Mouse (Mus musculus) forebrain, embryonic 12.5 days (tissue): ENCODE results near the gene Erv3. TPM values are rescaled to one million over a fixed set of nuclear protein-coding genes. Genes with fewer than 3 reads are reported as not detected.

ENCODE experiments used
- ATAC-seq: fragments of 200-750 bp; cut with Nextera tagmentation; 2 replicates; pipeline ENCODE4 v1.8.0; 2017; ENCODE audit warnings: moderate TSS enrichment; ENCODE audit not compliant: low FRiP score
- H3K27ac ChIP-seq: fragments of 300-500 bp; sonication (generic); 2 replicates; pipeline ENCODE4 v1.5.1; 2016; ENCODE audit warnings: mild to moderate bottlenecking
- H3K27me3 ChIP-seq: fragments of 300-500 bp; sonication (generic); 2 replicates; pipeline ENCODE4 v1.6.1; 2016; ENCODE audit warnings: mild to moderate bottlenecking
- H3K36me3 ChIP-seq: fragments of 300-500 bp; sonication (generic); replicated peaks from 2 replicates; pipeline ENCODE4 v1.6.1; 2016; ENCODE audit warnings: mild to moderate bottlenecking
- H3K4me1 ChIP-seq: fragments of 300-500 bp; sonication (generic); 2 replicates; pipeline ENCODE4 v1.6.1; 2016
- H3K4me2 ChIP-seq: fragments of 300-500 bp; sonication (generic); 2 replicates; pipeline ENCODE4 v1.6.1; 2016; ENCODE audit warnings: mild to moderate bottlenecking, moderate library complexity
- H3K4me3 ChIP-seq: fragments of 300-500 bp; sonication (generic); replicated peaks from 2 replicates; pipeline ENCODE4 v1.5.1; 2016; ENCODE audit warnings: mild to moderate bottlenecking
- H3K9ac ChIP-seq: fragments of 300-500 bp; sonication (generic); 2 replicates; pipeline ENCODE4 v1.6.1; 2016; ENCODE audit warnings: mild to moderate bottlenecking
- H3K9me3 ChIP-seq: fragments of 300-500 bp; sonication (generic); 2 replicates; pipeline ENCODE4 v1.6.1; 2016
- WGBS: fragments of 180-500 bp; shearing (Covaris S2); methylation state at CpG from one replicate; pipeline ENCODE4 v1.1.7; 2016; 5-methylcytosine and 5-hydroxymethylcytosine counted together
- polyA plus RNA-seq: library from polyadenylated mRNA; unstranded; fragments of >200 nt; fragmentation: Nextera tagmentation; extraction: Ambion mirVana; gene quantifications from 2 replicates; pipeline ENCODE4 v1.2.1, GENCODE M21; 2016

The Erv3 gene
- polyA plus RNA-seq, 1 experiment from 2014 or later = not detected

DNA sequence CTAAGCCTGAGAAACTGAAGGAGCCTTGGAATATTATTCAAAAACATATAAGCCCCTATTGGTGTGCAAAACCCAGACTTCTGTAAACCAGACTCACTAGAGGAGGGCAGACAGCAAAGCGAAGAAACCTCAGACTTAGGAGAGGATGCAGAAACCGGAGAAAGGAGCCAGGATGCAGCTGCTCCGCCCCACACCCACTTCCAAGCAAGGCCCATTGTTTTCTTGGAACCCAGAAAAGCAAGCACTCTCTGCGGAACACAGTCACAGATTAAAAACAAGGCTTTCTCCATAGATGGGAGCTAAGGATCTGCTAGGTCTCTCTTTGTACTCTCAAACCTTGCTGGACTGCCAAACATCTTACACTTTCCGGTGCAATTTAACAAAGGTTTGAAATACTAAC lies 33.0 kb upstream of the Erv3 start:
- Histone ChIP-seq H3K4me3 (no peak overlapping the region), H3K27me3 (no peaks in the 10 kb centered on the region), H3K36me3 (no peaks in the 10 kb centered on the region), H3K9ac (no peak overlapping the region), H3K27ac (no peak overlapping the region), H3K4me2 (no peak overlapping the region), H3K9me3 (no peaks in the 10 kb centered on the region), H3K4me1 (peaks cover 25% of the 10 kb centered on the region)
- no peak for ATAC-seq
- 25% methylated on average over 5 of the region's 5 CpGs for WGBS

DNA sequence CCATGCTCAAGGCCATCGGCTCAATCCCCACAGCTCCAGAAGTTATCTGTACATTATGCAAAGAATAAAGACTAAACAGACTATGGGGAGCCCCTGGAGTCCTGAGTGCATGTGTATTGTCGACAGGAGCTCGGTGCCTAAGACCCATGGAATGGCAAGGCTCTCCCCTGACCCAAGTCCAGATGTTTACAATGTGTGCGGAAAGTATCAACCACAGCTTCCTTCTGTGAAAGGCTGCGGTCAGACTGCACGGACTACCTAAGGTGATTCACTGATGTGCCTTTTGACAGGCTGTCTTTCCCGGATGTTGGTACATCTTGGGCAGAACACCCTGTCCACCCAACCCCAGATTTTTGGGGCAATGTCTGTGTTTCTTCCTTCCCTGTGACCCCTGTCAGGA lies 28.7 kb upstream of the Erv3 start:
- Histone ChIP-seq H3K9ac (no peak overlapping the region), H3K4me3 (no peak overlapping the region), H3K4me2 (no peak overlapping the region), H3K27me3 (no peaks in the 10 kb centered on the region), H3K4me1 (peaks cover 30% of the 10 kb centered on the region), H3K36me3 (no peaks in the 10 kb centered on the region), H3K9me3 (no peaks in the 10 kb centered on the region), H3K27ac (no peak overlapping the region)
- ATAC-seq = no peak
- 76% methylated on average over 7 of the region's 7 CpGs for WGBS

DNA sequence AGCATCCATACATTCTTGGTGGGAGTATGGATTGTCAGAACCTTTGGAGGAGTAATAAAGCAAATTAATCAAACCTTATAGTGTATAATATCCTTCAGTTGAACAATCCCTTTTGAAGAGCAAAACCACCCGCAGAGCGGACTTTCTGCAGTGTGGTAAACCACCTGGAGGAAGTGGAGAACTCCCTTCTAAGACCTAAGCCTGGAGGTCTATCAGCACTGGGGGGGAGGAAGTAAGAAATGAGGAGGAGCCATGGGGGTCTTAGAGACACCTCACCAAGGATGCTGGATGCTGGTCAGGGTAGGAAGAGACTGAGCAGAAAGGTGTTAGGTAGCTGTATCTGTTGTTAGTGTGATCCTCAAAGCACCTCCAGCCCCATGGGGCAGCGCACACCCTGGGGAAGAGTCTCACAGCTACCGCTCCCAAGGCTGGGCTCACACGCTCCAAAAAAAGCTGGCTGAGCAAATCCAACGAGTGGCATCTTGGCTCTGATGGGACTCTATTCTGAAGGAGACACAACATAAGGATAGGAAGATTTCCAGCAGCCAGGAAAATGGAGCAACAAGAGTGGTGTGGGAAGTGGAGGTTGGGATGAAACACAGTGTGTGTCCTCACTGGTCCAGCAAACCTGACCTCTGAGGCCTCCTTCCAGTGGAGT lies 27.1 kb upstream of the Erv3 start:
- no peak overlapping the region for H3K4me2 ChIP-seq
- 93% methylated on average over 6 of the region's 6 CpGs for WGBS
- H3K4me3 ChIP-seq = no peak overlapping the region
- H3K4me1 ChIP-seq = peaks cover 24% of the 10 kb centered on the region
- no peaks in the 10 kb centered on the region for H3K27me3 ChIP-seq
- H3K27ac ChIP-seq = no peak overlapping the region
- no peak overlapping the region for H3K9ac ChIP-seq
- H3K36me3 ChIP-seq = no peaks in the 10 kb centered on the region
- no peaks in the 10 kb centered on the region for H3K9me3 ChIP-seq
- no peak for ATAC-seq

DNA sequence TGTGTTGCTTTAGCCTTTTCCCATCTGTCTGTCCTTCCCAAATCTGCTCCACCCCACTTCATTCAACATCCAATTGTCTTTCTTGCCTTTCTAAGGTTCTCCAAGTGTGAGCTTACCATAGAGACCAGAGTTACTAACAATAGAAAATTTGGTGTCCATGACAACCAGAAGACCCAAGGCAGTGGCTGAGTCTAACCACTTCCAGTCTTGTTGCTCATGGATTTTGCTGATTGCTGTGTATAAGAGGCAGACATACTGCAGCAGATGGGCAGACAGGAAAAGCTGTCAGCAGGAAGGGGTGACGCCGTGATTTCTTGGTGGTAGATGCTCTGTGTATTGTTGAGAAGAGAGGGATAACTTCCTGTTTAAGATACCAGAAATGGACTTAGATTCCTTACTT lies 23.6 kb upstream of the Erv3 start:
- Histone ChIP-seq H3K36me3 (no peaks in the 10 kb centered on the region), H3K4me3 (no peak overlapping the region), H3K9ac (no peak overlapping the region), H3K27ac (no peak overlapping the region), H3K27me3 (no peaks in the 10 kb centered on the region), H3K4me2 (no peak overlapping the region), H3K9me3 (no peaks in the 10 kb centered on the region), H3K4me1 (peaks cover 12% of the 10 kb centered on the region)
- 76% methylated on average over 2 of the region's 2 CpGs for WGBS
- ATAC-seq = no peak

DNA sequence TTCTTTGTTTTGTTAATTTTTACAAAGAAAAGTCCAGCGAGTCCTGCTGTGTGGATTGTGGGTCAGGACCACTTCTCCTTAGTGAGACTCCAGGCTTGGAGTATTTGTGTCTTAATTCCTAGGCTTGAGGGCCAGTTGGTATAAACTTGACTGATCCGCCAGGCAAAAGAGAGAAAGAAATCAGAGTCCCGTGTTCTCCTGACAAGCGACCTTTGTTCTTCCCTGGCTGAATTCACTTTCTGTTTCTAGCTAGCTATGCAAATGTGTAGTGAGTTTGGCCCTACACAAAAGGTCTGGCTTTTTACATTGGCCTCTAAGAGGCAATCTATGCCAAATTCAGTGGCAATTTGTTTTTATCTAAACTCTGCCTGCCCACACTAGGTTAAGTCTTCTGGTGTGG lies 22.2 kb upstream of the Erv3 start:
- Histone ChIP-seq H3K4me2 (no peak overlapping the region), H3K9ac (no peak overlapping the region), H3K9me3 (no peaks in the 10 kb centered on the region), H3K4me1 (peaks cover 12% of the 10 kb centered on the region), H3K4me3 (no peak overlapping the region), H3K27ac (no peak overlapping the region), H3K36me3 (no peaks in the 10 kb centered on the region), H3K27me3 (no peaks in the 10 kb centered on the region)
- 54% methylated on average over 4 of the region's 4 CpGs for WGBS
- ATAC-seq = no peak

DNA sequence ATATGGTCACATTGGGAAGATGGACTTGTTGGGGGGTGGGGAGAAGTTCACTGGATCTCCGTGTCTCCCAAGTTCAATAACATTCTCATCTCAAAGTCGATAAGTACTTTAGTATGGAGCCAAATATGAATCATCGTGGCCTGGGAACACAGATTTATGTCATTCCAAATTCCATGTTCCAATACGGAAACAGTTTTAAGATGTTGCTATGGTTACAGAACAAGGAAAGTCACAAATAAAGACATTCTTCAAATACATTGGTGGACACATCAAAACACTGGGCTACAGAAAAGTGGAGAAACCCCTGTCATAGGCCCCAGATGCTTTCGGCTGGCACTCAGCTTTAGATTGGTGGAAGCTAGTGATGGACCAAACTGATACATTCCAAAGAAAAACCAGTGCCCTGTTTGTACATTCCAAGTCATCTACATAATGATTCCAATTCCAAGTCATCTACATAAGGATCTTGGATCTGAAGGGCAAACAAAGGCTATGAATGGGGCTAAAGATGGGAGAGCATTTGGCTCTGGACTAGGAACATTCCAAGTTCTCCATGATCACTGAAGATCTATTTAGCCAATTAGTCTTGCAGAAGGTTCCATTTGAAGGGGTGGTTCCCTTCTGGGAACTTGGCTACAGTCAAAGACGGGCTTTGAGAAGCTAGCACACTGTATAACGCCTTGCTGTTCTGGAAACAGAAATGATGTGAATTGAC lies 17.2 kb upstream of the Erv3 start:
- H3K36me3 ChIP-seq = no peaks in the 10 kb centered on the region
- H3K4me3 ChIP-seq = no peak overlapping the region
- no peaks in the 10 kb centered on the region for H3K9me3 ChIP-seq
- H3K9ac ChIP-seq = no peak overlapping the region
- H3K27me3 ChIP-seq = no peaks in the 10 kb centered on the region
- WGBS = 94% methylated on average over 7 of the region's 7 CpGs
- H3K27ac ChIP-seq = no peak overlapping the region
- no peak for ATAC-seq
- H3K4me2 ChIP-seq = no peak overlapping the region
- H3K4me1 ChIP-seq = no peaks in the 10 kb centered on the region

DNA sequence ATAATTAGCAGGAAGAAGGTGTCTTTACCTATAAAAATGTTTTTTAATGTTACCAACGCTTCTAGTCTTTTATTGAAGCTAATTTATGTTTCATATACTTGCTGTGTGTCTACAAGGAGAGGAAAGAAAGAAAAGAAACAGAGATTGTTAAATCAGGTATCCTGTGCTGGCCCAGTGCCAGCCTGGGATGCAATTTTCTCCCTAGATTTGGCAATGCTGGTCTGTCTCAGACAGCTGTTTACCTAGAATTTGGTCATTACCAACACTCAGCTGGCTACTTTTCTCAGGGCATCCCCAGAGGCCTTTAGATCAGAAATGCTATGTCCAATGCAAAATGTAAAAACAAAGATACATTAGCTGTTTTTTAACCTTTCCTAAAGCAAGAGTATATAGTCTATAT lies 13.8 kb upstream of the Erv3 start:
- Histone ChIP-seq H3K9me3 (no peaks in the 10 kb centered on the region), H3K4me1 (no peaks in the 10 kb centered on the region), H3K27me3 (no peaks in the 10 kb centered on the region), H3K36me3 (no peaks in the 10 kb centered on the region), H3K4me3 (no peak overlapping the region), H3K9ac (no peak overlapping the region), H3K27ac (no peak overlapping the region), H3K4me2 (no peak overlapping the region)
- no peak for ATAC-seq
- 82% methylated on average over 1 of the region's 1 CpGs for WGBS

DNA sequence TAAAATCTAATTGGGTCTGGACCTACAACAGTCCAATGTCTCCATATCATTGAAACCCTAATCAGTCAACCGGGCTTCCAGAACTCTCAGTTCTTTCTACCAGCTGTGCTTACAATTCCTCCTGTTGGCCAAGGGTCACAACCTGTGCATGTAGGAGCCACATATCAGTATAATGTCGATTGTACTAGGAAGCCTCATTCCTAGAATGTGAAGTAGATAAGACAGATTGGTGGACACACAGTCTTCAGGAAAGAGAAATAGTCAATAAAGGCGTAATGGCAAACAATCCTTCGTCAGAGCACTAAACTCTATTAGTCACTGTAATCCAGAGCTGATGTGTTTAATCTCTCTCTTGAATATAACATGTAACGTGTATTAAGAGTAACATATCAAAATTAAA lies 9.4 kb upstream of the Erv3 start:
- 93% methylated on average over 5 of the region's 5 CpGs for WGBS
- no peak overlapping the region for H3K27ac ChIP-seq
- H3K27me3 ChIP-seq = no peaks in the 10 kb centered on the region
- ATAC-seq = no peak
- H3K4me3 ChIP-seq = no peak overlapping the region
- H3K36me3 ChIP-seq = no peaks in the 10 kb centered on the region
- H3K4me1 ChIP-seq = peaks cover 7% of the 10 kb centered on the region; the same call in 1 of the 2 replicates
- no peak overlapping the region for H3K4me2 ChIP-seq
- no peak overlapping the region for H3K9ac ChIP-seq
- no peaks in the 10 kb centered on the region for H3K9me3 ChIP-seq

DNA sequence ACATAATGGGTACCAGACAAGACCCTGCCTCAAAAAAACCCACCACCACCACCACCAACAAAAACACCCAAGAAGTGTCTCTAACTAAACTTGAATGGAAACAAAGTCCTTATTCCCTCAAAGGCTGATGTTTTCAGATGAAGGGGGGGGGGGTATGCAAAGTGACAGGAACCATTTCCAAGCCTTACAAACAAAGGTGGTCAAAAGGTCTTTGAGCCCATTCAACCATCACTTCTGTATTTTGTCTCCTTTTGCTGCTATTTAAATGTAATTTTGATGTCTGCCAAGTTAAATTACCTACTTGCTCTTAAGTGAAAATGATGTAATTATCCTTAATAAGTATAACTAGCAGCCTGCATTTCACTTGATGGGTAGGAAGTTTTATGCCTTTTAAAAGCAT lies 7.1 kb upstream of the Erv3 start:
- no peaks in the 10 kb centered on the region for H3K9me3 ChIP-seq
- H3K4me2 ChIP-seq = no peak overlapping the region
- H3K4me1 ChIP-seq = peaks cover 17% of the 10 kb centered on the region
- H3K27ac ChIP-seq = no peak overlapping the region
- no peak overlapping the region for H3K9ac ChIP-seq
- no peaks in the 10 kb centered on the region for H3K27me3 ChIP-seq
- no peak overlapping the region for H3K4me3 ChIP-seq
- no peak for ATAC-seq
- H3K36me3 ChIP-seq = no peaks in the 10 kb centered on the region

DNA sequence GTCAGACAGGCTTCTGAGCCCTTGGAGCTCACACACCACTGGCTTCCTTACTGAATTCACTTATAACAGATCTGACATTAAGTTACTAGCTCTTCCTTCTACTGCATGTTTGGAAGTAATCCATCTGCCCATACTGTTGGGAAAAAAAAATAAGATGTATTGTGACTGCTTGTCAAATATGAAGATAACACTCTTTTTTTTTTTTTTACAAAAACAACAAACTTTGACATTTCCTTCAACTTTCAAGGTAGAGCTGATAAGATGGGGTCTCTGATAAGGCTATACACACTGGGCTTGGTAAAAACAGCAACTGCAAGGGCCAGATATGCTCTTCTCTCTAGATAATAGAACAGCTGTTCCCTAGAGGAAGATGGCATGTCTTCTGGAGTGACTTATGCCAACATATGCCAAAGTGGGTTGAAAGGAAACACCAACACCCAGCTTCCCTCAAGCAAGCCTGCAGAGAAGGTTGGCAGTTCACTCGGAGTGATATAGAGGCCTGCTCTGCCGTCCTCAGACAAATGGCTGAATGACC lies 4.8 kb upstream of the Erv3 start:
- Histone ChIP-seq H3K9me3 (no peaks in the 10 kb centered on the region), H3K4me3 (no peak overlapping the region), H3K4me1 (peaks cover 17% of the 10 kb centered on the region), H3K9ac (no peak overlapping the region), H3K4me2 (no peak overlapping the region), H3K36me3 (no peaks in the 10 kb centered on the region), H3K27me3 (no peaks in the 10 kb centered on the region), H3K27ac (no peak overlapping the region)
- 83% methylated on average over 2 of the region's 2 CpGs for WGBS
- ATAC-seq = no peak

DNA sequence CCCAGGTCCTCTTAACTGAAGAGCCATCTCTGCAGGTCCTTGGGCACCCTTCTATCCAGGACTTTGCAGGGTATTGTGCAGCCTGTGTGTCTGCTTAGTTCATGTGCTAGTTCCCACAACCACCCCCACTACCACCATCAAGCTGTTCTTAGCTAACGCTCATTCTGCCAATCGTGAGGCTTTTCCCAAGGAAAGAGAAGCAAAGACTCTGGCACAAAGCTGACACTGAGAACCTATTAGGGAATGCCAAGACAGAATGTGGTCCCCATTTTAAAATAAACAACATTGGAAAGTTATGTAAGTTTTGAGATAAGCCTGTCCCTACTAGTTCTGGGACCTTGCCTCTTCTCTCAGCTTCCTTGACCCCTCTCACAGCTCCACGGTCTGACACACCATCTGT lies 3.9 kb upstream of the Erv3 start:
- H3K4me3 ChIP-seq = no peak overlapping the region
- no peaks in the 10 kb centered on the region for H3K36me3 ChIP-seq
- no peaks in the 10 kb centered on the region for H3K9me3 ChIP-seq
- 81% methylated on average over 3 of the region's 3 CpGs for WGBS
- no peak for ATAC-seq
- H3K4me2 ChIP-seq = no peak overlapping the region
- no peak overlapping the region for H3K9ac ChIP-seq
- peak overlapping the region; percentile 46; the same call in 1 of the 2 replicates for H3K27ac ChIP-seq
- H3K27me3 ChIP-seq = no peaks in the 10 kb centered on the region
- H3K4me1 ChIP-seq = peaks cover 17% of the 10 kb centered on the region

DNA sequence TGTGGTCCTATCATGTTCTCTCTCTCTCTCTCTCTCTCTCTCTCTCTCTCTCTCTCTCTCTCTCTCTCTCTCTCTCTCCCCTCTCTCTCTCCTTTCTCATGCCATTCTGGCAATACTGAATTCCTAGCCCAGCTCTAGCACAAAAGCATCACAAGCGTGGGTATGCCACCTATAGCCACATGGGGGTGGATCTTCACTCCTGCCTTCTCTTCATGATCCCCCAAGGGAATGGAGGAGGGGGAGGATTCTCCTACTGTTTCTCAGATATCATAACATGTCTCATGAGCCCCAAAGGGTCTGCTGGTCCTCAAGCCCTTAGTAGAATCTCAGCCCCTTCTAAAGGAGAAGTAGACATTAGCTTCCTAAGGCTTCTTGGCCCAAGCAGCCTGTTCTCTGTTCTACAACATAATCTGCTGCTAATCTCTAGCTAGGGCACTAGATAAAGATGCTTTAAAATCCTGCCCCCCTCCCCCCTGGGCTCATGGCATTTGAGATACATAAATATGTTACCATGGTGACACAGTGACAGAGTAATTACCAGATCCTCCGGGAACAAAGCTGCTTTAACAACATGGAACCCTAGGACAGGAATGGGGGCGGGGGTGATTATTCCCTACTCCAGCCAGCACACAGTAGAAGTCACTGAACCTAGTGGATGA lies 3.2 kb upstream of the Erv3 start:
- H3K9me3 ChIP-seq = no peaks in the 10 kb centered on the region
- no peak overlapping the region for H3K4me3 ChIP-seq
- whole genome bisulfite sequencing = 53% methylated on average over 3 of the region's 3 CpGs
- ATAC-seq = peak; percentile 88
- H3K27me3 ChIP-seq = no peaks in the 10 kb centered on the region
- no peak overlapping the region for H3K9ac ChIP-seq
- no peak overlapping the region for H3K4me2 ChIP-seq
- no peaks in the 10 kb centered on the region for H3K36me3 ChIP-seq
- H3K27ac ChIP-seq = peak overlapping the region; percentile 74
- peaks cover 17% of the 10 kb centered on the region for H3K4me1 ChIP-seq

DNA sequence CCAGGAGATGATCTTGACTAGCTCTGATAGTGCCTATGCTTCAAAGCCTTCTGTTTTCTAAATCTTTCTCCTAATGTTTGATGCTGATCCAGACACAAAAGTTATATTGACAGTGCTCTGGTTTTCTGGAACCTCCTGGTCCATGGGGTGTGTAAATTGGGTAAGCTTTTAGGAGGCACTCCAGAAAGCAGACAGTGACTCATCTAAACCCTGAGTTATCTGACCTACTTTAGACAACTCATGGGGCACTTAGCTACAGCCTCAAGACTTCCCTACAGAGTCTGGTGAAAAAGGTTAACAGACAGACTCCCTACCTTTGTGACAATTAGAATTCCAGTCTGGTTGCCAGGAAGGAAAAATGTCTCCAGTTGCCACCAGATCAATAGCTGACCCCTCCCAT lies 1.7 kb downstream of the Erv3 start:
- H3K36me3 ChIP-seq = no peaks in the 10 kb centered on the region
- no peak for ATAC-seq

More for the DNA sequence above, 1.7 kb downstream of the Erv3 start:
- Histone ChIP-seq H3K4me1 (peaks cover 9% of the 10 kb centered on the region), H3K4me2 (no peak overlapping the region), H3K9ac (no peak overlapping the region), H3K4me3 (no peak overlapping the region), H3K27ac (no peak overlapping the region), H3K27me3 (no peaks in the 10 kb centered on the region), H3K9me3 (no peaks in the 10 kb centered on the region)
